Mouse (Mus musculus) adipocyte (in vitro differentiated cells): ENCODE results near the gene Hmg20b.
A peak's percentile ranks its signal among the peaks of the same experiment; 100 is the strongest.

ENCODE experiments used
- DNase-seq: peaks from one replicate; pipeline ENCODE4 v3.0.0-alpha.2; 2016; ENCODE audit warnings: low spot score

Hmg20b gene

DNA sequence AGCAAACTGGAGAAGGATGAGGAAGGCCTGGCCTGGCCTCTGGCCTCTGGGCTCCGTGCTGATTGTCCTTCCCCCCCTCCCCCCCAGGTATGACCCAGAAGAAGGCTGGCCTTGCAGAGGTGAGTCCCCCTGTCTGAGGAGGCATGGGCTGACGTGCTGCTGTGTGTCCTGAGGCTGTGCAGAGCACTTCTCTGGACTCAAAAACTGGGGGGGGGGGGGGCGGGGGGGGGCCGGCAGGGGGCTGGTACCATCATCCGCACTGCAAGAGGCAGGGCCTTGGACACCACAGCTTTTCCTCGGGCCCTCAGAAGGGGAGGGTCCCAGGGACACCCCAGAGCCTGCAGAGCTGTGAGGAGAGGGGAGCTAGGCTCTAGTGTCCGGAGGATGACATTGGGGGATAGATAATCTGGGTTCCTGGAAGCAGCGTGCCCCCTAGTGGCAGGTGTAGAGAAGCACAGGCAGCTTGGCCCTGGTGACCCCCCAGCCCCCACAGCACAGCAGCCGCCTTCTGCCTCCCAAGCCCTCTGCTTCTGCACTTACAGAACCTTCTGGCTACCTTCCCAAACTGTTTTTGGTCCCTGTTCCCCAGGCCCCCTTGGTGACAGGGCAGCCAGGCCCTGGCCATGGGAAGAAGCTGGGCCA, 45.6 kb downstream of the Hmg20b start:
- DNase-seq = peak; percentile 41

DNA sequence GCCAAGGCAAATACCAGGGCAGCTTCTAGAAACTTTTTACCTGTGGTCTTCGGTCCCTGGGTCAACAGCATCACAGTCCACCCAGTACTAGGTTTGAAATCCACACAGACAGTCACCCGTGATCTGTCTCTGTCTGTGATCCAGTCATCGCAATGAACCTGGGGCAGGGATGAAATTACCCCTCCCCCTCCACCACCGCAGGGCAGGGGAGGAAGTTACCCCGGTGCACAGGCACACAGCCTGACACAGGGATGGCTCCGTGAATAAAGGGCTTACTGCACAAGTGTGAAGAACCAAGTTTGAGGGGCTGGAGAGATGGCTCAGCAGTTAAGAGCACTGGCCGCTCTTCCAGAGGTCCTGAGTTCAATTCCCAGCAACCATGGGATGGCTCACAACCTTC, 46.5 kb downstream of the Hmg20b start:
- no peak for DNase-seq

DNA sequence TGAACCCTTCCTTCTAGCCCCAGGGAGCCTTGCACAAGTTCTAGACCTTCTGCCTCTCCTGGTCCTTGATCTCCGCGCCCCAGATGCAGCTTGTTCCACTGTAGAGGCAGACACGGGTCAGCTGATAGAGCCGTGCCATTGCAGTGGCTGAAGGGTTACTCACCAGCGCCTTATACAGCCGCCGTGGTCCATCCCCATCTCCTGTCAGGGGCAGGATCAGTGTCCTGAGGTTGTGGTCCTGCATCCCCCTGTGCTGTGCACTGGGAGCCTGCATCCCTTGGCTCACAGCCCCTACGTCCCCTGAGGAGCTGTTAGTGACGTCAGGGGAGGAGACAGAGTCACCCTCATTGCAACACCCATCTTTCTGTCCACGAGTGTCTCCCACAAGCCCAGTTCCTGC, 47.0 kb downstream of the Hmg20b start:
- DNase-seq = no peak

DNA sequence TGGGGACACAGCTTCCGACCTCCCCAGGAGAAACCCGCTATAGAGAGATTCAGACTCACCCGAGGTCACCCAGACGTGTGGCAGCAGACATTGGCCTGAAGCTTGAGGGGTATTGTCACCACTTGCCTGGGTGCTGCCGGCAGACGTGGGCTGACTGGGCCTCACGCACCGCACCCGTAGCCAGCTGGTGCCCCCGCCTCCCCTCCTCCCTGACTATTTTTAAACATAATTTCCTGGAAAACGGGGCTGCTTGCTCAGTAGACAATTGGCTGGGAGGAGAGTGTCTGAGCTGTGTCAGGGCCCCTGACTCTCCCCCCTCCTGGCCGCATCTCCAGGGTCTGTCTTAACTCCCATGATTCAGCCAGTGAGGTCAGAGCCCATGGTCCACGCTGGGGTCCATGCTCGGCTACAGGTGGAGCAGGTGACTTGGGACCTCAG, 47.5 kb downstream of the Hmg20b start:
- no peak for DNase-seq

DNA sequence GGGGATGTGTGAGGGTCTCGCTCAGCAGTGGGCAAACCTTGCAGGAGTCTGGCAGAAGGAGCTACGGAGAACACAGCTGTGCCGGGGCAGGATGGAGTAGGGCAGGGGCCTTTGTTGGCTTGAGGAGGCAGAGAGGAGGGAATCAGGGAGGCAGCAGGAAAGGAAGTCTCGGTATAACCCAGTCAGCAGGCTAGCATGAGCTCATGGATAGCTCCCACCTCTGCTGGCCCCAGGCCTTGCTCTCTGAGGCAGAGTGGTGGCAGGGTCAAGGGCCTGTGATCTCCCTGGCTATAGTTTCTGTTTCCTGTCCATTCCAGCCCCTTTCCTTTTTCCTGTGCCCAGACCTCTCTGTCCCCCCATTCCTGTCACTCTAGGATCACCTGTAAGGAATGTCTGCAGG, 48.0 kb downstream of the Hmg20b start:
- DNase-seq = no peak

- DNase-seq = no peak
These were observed 49.0 kb downstream of the Hmg20b start for GRCm38 (mm10) chr10:81301321-81301720.

DNA sequence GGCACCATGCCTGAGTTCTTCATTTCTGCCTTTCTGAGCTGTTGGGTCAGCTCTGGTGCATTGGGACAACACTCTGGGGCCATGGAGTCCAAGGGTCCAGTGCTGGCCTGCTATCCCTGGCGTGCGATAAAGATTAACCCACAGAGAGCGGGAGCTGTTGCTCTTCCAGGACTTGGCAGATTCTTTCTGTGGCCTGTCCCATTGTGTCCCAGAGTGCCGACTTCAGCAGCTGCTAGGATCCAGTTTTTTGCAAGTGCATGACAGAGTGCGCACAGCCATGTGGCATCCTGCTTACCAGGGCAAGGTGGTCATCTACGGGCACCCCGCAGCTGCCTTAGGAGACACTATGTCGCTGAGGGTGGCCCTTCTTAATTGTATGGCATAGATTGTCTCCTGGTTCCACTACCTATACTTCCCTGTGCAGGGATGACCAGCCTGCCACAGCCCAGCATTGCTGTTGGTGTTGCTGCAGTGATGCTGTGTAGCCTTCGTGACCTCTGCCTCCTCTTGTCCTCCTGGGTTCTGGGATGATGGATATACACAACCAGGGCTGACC, 49.9 kb downstream of the Hmg20b start:
- no peak for DNase-seq

DNA sequence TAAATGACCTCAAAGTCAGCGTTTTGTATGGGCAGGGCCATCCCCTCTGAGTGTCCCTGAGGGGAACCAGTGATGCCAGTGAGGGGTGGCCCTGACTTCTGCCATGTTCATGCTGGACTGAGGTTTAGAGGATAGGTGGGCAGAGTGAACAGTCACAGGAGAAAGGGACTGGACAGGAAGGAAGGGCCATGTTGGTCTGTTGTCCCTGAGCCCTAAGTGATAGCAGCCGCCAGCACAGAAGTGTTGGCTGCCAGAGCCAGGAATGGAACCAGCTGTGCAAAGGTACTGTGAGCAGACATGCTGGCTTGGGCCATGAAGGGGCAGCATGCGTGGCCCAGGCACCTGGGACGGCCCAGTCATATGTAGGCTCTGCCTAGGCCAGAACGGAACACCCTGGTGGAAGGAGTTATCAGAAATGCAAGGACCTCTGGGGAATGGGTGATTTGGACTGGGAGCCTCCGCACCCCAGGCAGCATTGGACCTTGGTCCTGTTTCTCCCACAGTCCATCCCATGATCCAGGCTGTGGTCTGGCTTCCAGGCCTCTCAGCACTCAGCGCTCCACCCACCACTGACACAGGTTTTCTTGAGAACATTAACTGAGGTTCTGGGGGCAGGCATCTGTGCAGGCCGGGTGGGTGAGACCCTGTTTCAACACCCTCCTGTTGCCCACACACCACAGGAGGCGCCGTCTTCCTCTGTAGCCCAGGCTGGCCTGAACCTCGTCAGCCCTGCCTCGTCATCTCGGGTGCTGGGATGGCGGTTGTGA, 50.5 kb downstream of the Hmg20b start:
- no peak for DNase-seq

GRCm38 (mm10) chr10:81298369-81299100, 51.7 kb downstream of the Hmg20b start:
- no peak for DNase-seq

GRCm38 (mm10) chr10:81297845-81298244, 52.4 kb downstream of the Hmg20b start:
- no peak for DNase-seq

- DNase-seq = no peak
These were observed 53.0 kb downstream of the Hmg20b start for GRCm38 (mm10) chr10:81297246-81297645.
